Mouse (Mus musculus) c-Kit-positive CD71-positive TER-119-negative erythroid progenitor cells, embryonic 14.5 days (primary cell): ENCODE results near the gene Cgnl1.

Experiments
- DNase-seq: peaks from one replicate; pipeline ENCODE4 v3.0.0-alpha.2; 2013; ENCODE audit warnings: low read depth

Cgnl1 gene

GRCm38 (mm10) chr9:71578896-71579564, 192.4 kb downstream of the Cgnl1 start:
- DNase-seq: no peak
